In the genomic region with DNA sequence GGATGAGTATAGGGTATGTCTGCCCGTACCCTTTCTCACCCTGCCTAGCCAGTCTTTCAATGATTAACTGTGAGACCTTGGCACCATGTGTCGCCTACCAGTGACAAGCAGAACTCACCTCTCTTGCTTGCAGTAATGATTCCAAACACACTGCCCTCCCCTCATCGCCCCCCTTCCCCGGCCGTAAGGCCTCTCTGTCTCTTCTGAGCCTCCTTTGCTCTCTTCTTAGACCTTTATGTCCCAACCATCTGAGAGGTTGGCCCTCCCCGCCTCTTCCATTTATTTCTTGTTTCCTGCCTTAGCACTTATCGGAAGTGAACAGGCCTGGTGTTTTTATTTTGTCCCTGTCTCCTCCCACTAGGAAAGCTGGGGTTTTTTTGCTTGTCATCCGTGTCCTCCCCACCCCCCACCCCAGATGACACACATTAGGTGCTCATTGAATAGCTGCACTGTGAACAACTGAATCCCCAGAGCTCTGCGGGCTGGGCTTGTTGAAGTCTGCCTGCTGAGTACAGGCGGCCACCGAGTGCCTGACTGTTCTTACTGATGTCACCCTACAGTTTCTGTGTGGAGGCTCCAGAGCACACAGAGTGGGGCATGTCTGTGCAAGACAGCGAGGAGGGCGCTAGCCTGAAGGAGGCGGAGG, we compare ENCODE assay signal across 8 mouse cellular contexts.
A peak's percentile ranks its signal among the peaks of the same experiment; 100 is the strongest.
DNase-seq lines count a peak whose midpoint lies in the region; ATAC-seq and TF ChIP-seq lines count a peak whose summit lies in the region.

No protein-coding gene starts in this region.

- no peak overlapping the region for H3K9ac ChIP-seq in CH12.LX (ENCODE audit: insufficient read depth, low read depth)
- H3K9ac ChIP-seq in limb, embryonic 12.5 days (replicated peaks) = no peak overlapping the region
- H3K9ac ChIP-seq in stomach, embryonic 15.5 days = no peak overlapping the region

- H3K4me3 ChIP-seq in CH12.LX (replicated peaks in 1 of 3; ENCODE audit: low read depth in 2 of 3, low read length in 2 of 3, poor library complexity in 1 of 3) = peak overlapping the region in 1 of 3 experiments; percentile 6
- H3K4me3 ChIP-seq in bone marrow, adult 2 months (replicated peaks; ENCODE audit: control insufficient read depth, low read depth, low read length) = no peak overlapping the region
- no peak overlapping the region for H3K4me3 ChIP-seq in limb, embryonic 12.5 days (replicated peaks)
- peak overlapping the region; percentile 14; the same call in 1 of the 2 replicates for H3K4me3 ChIP-seq in stomach, embryonic 15.5 days (replicated peaks)

- H3K79me2 ChIP-seq in CH12.LX (replicated peaks; ENCODE audit: control insufficient read depth, extremely low read depth, insufficient read depth, poor library complexity, severe bottlenecking) = 0 out of 2 replicates have a peak, but pooled peaks cover 9% of the 10 kb centered on the region

- no peak for TF ChIP-seq RAD21 in CH12.LX (IDR thresholded peaks at IDR 0.05; ENCODE audit: low read depth, low read length)

- H3K4me2 ChIP-seq in CH12.LX (ENCODE audit: insufficient read depth, low read depth, poor library complexity, severe bottlenecking) = no peak overlapping the region
- peak overlapping the region; percentile 17; the same call in 1 of the 2 replicates for H3K4me2 ChIP-seq in limb, embryonic 12.5 days
- H3K4me2 ChIP-seq in stomach, embryonic 15.5 days = peak overlapping the region; percentile 41

- H3K27me3 ChIP-seq in CH12.LX (replicated peaks) = no peaks in the 10 kb centered on the region
- no peaks in the 10 kb centered on the region for H3K27me3 ChIP-seq in limb, embryonic 12.5 days
- no peaks in the 10 kb centered on the region for H3K27me3 ChIP-seq in stomach, embryonic 15.5 days (replicated peaks)

- H3K27ac ChIP-seq in CH12.LX (ENCODE audit: insufficient read depth, low read depth) = peak overlapping the region; percentile 64
- peak overlapping the region; percentile 41; the same call in 1 of the 2 replicates for H3K27ac ChIP-seq in bone marrow, adult 2 months (ENCODE audit: control insufficient read depth, insufficient read depth, low read depth, low read length, poor library complexity)
- H3K27ac ChIP-seq in limb, embryonic 12.5 days = peak overlapping the region; percentile 31; the same call in 1 of the 2 replicates
- peak overlapping the region; percentile 97 for H3K27ac ChIP-seq in stomach, embryonic 15.5 days

- dilution Hi-C loops in CH12.LX (cut with MboI; ENCODE audit: extremely low pct_ligation_motif_present, extremely low pct_unique_long_range_greater_than_20kb, low sequenced_read_pairs) = no loop called here

- TF ChIP-seq EP300 in CH12.LX (IDR thresholded peaks at IDR 0.05; ENCODE audit: low read length) = no peak

- intact Hi-C loops in gastrocnemius, postnatal 14 days (cut with DNase I; ENCODE audit: low total_unique reads) = no loop called here

- in situ Hi-C loops in CH12.LX (cut with MboI; ENCODE audit: low pct_ligation_motif_present, low pct_unique_long_range_greater_than_20kb, low sequenced_read_pairs) = no loop called here

- H3K4me1 ChIP-seq in CH12.LX (ENCODE audit: control insufficient read depth in 1 of 2, insufficient read depth in 2 of 2) = peaks cover 54 to 95% of the 10 kb centered on the region in 2 experiments
- H3K4me1 ChIP-seq in bone marrow, adult 2 months (ENCODE audit: control insufficient read depth, insufficient read depth, low read length) = peaks cover 14% of the 10 kb centered on the region
- peaks cover 61% of the 10 kb centered on the region for H3K4me1 ChIP-seq in limb, embryonic 12.5 days (replicated peaks)
- peaks cover 53% of the 10 kb centered on the region for H3K4me1 ChIP-seq in stomach, embryonic 15.5 days

- TF ChIP-seq POLR2A in CH12.LX (IDR thresholded peaks at IDR 0.05; ENCODE audit: low read depth, low read length) = no peak
- no peak for TF ChIP-seq POLR2A in bone marrow, adult 2 months (IDR thresholded peaks at IDR 0.05; ENCODE audit: borderline replicate concordance, control insufficient read depth, low read depth, low read length)

- 0 out of 4 replicates have a peak, but pooled peaks have one; percentile 5 to 10 for ATAC-seq in hematopoietic stem cell, adult 5-6 weeks (replicated peaks in 1 of 2; ENCODE audit: insufficient read depth in 1 of 2, low FRiP score in 2 of 2, low TSS enrichment in 1 of 2, low read depth in 1 of 2, poor library complexity in 2 of 2, severe bottlenecking in 2 of 2)
- ATAC-seq in limb, embryonic 12.5 days (ENCODE audit: insufficient number of reproducible peaks, insufficient read depth, low FRiP score, low TSS enrichment, low read depth) = no peak
- ATAC-seq in stomach, embryonic 15.5 days (ENCODE audit: insufficient read depth, low FRiP score, low read depth) = peak; percentile 47

- no peak for TF ChIP-seq CTCF in CH12.LX (conservative IDR thresholded peaks at IDR 0.05 in 1 of 2, IDR thresholded peaks at IDR 0.05 in 1 of 2; ENCODE audit: low read depth in 2 of 2, low read length in 2 of 2)
- TF ChIP-seq CTCF in bone marrow, adult 2 months (IDR thresholded peaks at IDR 0.05; ENCODE audit: control insufficient read depth, insufficient read depth, low read length) = no peak

- H3K36me3 ChIP-seq in CH12.LX (replicated peaks in 1 of 2; ENCODE audit: control insufficient read depth in 1 of 2, insufficient read depth in 1 of 2, low read length in 1 of 2) = peaks cover 0 to 7% of the 10 kb centered on the region in 2 experiments
- H3K36me3 ChIP-seq in limb, embryonic 12.5 days = no peaks in the 10 kb centered on the region
- no peaks in the 10 kb centered on the region for H3K36me3 ChIP-seq in stomach, embryonic 15.5 days

- peak; percentile 85 for DNase-seq in CH12.LX (ENCODE audit: extremely low read depth)
- no peak for DNase-seq in gastrocnemius, postnatal 14 days
- no peak for DNase-seq in cerebellum, adult 18-20 months
- DNase-seq in adrenal gland, postnatal 36 days = no peak

- WGBS in bone marrow, adult 2 months = 60% methylated on average over 14 of the region's 14 CpGs
- 19% methylated on average over 14 of the region's 14 CpGs for WGBS in limb, embryonic 12.5 days
- 36% methylated on average over 14 of the region's 14 CpGs for WGBS in stomach, embryonic 15.5 days

- H3K9me3 ChIP-seq in CH12.LX (replicated peaks; ENCODE audit: low read length) = peaks cover 3% of the 10 kb centered on the region
- H3K9me3 ChIP-seq in limb, embryonic 12.5 days = no peaks in the 10 kb centered on the region
- no peaks in the 10 kb centered on the region for H3K9me3 ChIP-seq in stomach, embryonic 15.5 days

TF ChIP-seq in CH12.LX, 34 proteins besides CTCF, POLR2A, EP300 and RAD21:
- TF ChIP-seq CHD2 (IDR thresholded peaks at IDR 0.05; ENCODE audit: low read length) = peak; percentile 34
- peak; percentile 17; the same call in 1 of the 2 replicates for TF ChIP-seq TCF12 (IDR thresholded peaks at IDR 0.05; ENCODE audit: low read depth, low read length)
- TF ChIP-seq IRF4 (IDR thresholded peaks at IDR 0.05; ENCODE audit: low read depth, low read length) = peak; percentile 26; the same call in 1 of the 2 replicates
- peak; percentile 34; the same call in 1 of the 2 replicates for TF ChIP-seq MXI1 (IDR thresholded peaks at IDR 0.05; ENCODE audit: low read depth, low read length)
- no peak for TF ChIP-seq POLR2AphosphoS2 (IDR thresholded peaks at IDR 0.05; ENCODE audit: low read depth, low read length)
- peak; percentile 63 for TF ChIP-seq ETS1 (conservative IDR thresholded peaks at IDR 0.05; ENCODE audit: low read depth, low read length)
- TF ChIP-seq MAX (IDR thresholded peaks at IDR 0.05; ENCODE audit: low read length) = 0 out of 2 replicates have a peak, but pooled peaks have one; percentile 21
- TF ChIP-seq USF1 (IDR thresholded peaks at IDR 0.05; ENCODE audit: low read depth, low read length) = no peak

Comparison
In these comparisons a context has a peak if more than half of its experiments do, and no peak if none do; other contexts are left out.
1. H3K27ac ChIP-seq: peak in every context shown above with its lines; median percentile 97 in stomach, embryonic 15.5 days; 64 in CH12.LX; 41 in bone marrow, adult 2 months; 31 in limb, embryonic 12.5 days.